Mouse (Mus musculus) skeletal muscle tissue, adult 2 months (tissue): ENCODE measurements at regions not wholly inside any gene's neighbourhood (a gene's known extent, or its start where the extent isn't known, plus 50 kb on each side); places are given as distances from the start of the nearest gene placed in this dataset.

Experiments used
- DNase-seq: peaks from one replicate; pipeline ENCODE4 v3.0.0-alpha.2; 2012; ENCODE audit warnings: low read depth, low spot score

GRCm38 (mm10) chr13:103476328-103476727 lies 142.0 kb upstream of the Mast4 start:
- DNase-seq, result no peak

- no peak for DNase-seq
These were observed 137.9 kb upstream of the Mast4 start for GRCm38 (mm10) chr13:103472216-103472615.

GRCm38 (mm10) chr13:103470141-103470540 lies 135.8 kb upstream of the Mast4 start:
- DNase-seq, result no peak

- DNase-seq, result no peak
These were observed 126.2 kb upstream of the Mast4 start for GRCm38 (mm10) chr13:103460499-103460898.

- DNase-seq, result no peak
These were observed 125.3 kb upstream of the Mast4 start for GRCm38 (mm10) chr13:103459486-103460147.

- no peak for DNase-seq
These were observed 118.5 kb upstream of the Mast4 start for GRCm38 (mm10) chr13:103452837-103453236.

- no peak for DNase-seq
These were observed 96.3 kb upstream of the Mast4 start for GRCm38 (mm10) chr13:103430589-103430988.

GRCm38 (mm10) chr13:103424011-103424410 lies 89.7 kb upstream of the Mast4 start:
- no peak for DNase-seq

- DNase-seq, result peak; percentile 28
These were observed 89.1 kb upstream of the Mast4 start for GRCm38 (mm10) chr13:103423417-103423816.

- no peak for DNase-seq
These were observed 88.7 kb upstream of the Mast4 start for GRCm38 (mm10) chr13:103422997-103423396.

GRCm38 (mm10) chr13:103419146-103419545 lies 84.8 kb upstream of the Mast4 start:
- no peak for DNase-seq

- DNase-seq, result no peak
These were observed 83.0 kb upstream of the Mast4 start for GRCm38 (mm10) chr13:103417256-103417655.

GRCm38 (mm10) chr13:103415335-103415734 lies 81.0 kb upstream of the Mast4 start:
- DNase-seq, result no peak

- DNase-seq, result no peak
These were observed 78.3 kb upstream of the Mast4 start for GRCm38 (mm10) chr13:103412566-103412965.

GRCm38 (mm10) chr13:103409286-103409685 lies 75.0 kb upstream of the Mast4 start:
- DNase-seq, result peak; percentile 44

GRCm38 (mm10) chr13:103396526-103397020 lies 62.3 kb upstream of the Mast4 start:
- DNase-seq, result no peak

- no peak for DNase-seq
These were observed 61.8 kb upstream of the Mast4 start for GRCm38 (mm10) chr13:103396099-103396498.

- DNase-seq, result no peak
These were observed 58.3 kb upstream of the Mast4 start for GRCm38 (mm10) chr13:103392581-103392980.

- peak; percentile 44 for DNase-seq
These were observed 57.1 kb upstream of the Mast4 start for GRCm38 (mm10) chr13:103391396-103391795.

GRCm38 (mm10) chr13:103390991-103391390 lies 56.7 kb upstream of the Mast4 start:
- no peak for DNase-seq

- DNase-seq, result no peak
These were observed 52.7 kb upstream of the Mast4 start for GRCm38 (mm10) chr13:103386948-103387347.
